Mouse (Mus musculus) lung, adult 2 months (tissue): Measurements from ENCODE around the gene Serpinh1. TPM values are rescaled to one million over a fixed set of nuclear protein-coding genes. Genes with fewer than 3 reads are reported as not detected.

Experiments
- DNase-seq: peaks from one replicate; pipeline ENCODE4 v3.0.0; 2022
- H3K4me1 ChIP-seq: fragments of 200-500 bp; 2 replicates; pipeline ENCODE4 v1.6.1; 2011; ENCODE audit warnings: low read length; ENCODE audit not compliant: control insufficient read depth, insufficient read depth
- H3K4me3 ChIP-seq: fragments of 200-500 bp; replicated peaks from 2 replicates; pipeline ENCODE3; 2011; ENCODE audit warnings: low read depth, mild to moderate bottlenecking, control low read depth, low read length; ENCODE audit errors: extremely low read depth
- CTCF ChIP-seq: fragments of 200-500 bp; IDR thresholded peaks from 2 replicates; pipeline ENCODE4 v1.5.1; 2011; ENCODE audit warnings: mild to moderate bottlenecking, low read length, control low read depth; ENCODE audit not compliant: insufficient read depth
- POLR2A ChIP-seq: fragments of 200-500 bp; IDR thresholded peaks from 2 replicates; pipeline ENCODE4 v1.6.1; 2011; ENCODE audit warnings: low read depth, mild to moderate bottlenecking, control low read depth, low read length, borderline replicate concordance; ENCODE audit errors: extremely low read depth
- WGBS: fragments of 180-500 bp; shearing (Covaris S2); methylation state at CpG from one replicate; pipeline ENCODE4 v1.1.7; 2018; 5-methylcytosine and 5-hydroxymethylcytosine counted together
- polyA plus RNA-seq: library from polyadenylated mRNA; depleted of rRNA; stranded (reverse); fragments of >200 nt; gene quantifications from 2 replicates; pipeline ENCODE4 v1.2.3, GENCODE M21; 2012

Serpinh1 gene
- polyA plus RNA-seq, 1 experiment: 388 TPM

GRCm38 (mm10) chr7:99332774-99333480, 20.1 kb downstream of the Serpinh1 start:
- Histone ChIP-seq H3K4me3 (no peak overlapping the region), H3K4me1 (no peaks in the 10 kb centered on the region)
- TF ChIP-seq POLR2A: no peak
- peak; percentile 94 for TF ChIP-seq CTCF
- peak; percentile 88 for DNase-seq
- WGBS: 42% methylated on average over 12 of the region's 12 CpGs

- TF ChIP-seq CTCF: no peak
- TF ChIP-seq POLR2A: no peak
- H3K4me1 ChIP-seq: no peaks in the 10 kb centered on the region
- 83% methylated on average over 5 of the region's 5 CpGs for WGBS
- no peak for DNase-seq
- no peak overlapping the region for H3K4me3 ChIP-seq
Observed at GRCm38 (mm10) chr7:99330012-99330411, 23.0 kb downstream of the Serpinh1 start.

GRCm38 (mm10) chr7:99328847-99329246, 24.2 kb downstream of the Serpinh1 start:
- TF ChIP-seq POLR2A: no peak
- TF ChIP-seq CTCF: no peak
- Histone ChIP-seq H3K4me1 (no peaks in the 10 kb centered on the region), H3K4me3 (no peak overlapping the region)
- WGBS: 68% methylated on average over 4 of the region's 4 CpGs
- DNase-seq: no peak

GRCm38 (mm10) chr7:99326128-99326527, 26.9 kb downstream of the Serpinh1 start:
- H3K4me1 ChIP-seq: no peaks in the 10 kb centered on the region

GRCm38 (mm10) chr7:99324810-99325209, 28.2 kb downstream of the Serpinh1 start:
- WGBS: 49% methylated on average over 10 of the region's 10 CpGs
- Histone ChIP-seq H3K4me1 (no peaks in the 10 kb centered on the region), H3K4me3 (no peak overlapping the region)
- DNase-seq: no peak
- TF ChIP-seq POLR2A (no peak), CTCF (no peak)

More at GRCm38 (mm10) chr7:99326128-99326527, 26.9 kb downstream of the Serpinh1 start:
- TF ChIP-seq CTCF: no peak
- no peak for TF ChIP-seq POLR2A
- no peak overlapping the region for H3K4me3 ChIP-seq
- WGBS: 64% methylated on average over 6 of the region's 6 CpGs
- DNase-seq: no peak

GRCm38 (mm10) chr7:99323321-99323700, 29.7 kb downstream of the Serpinh1 start:
- H3K4me3 ChIP-seq: no peak overlapping the region
- no peaks in the 10 kb centered on the region for H3K4me1 ChIP-seq
- WGBS: 67% methylated on average over 9 of the region's 9 CpGs
- DNase-seq: no peak
- TF ChIP-seq CTCF (no peak), POLR2A (no peak)

GRCm38 (mm10) chr7:99322691-99323320, 30.2 kb downstream of the Serpinh1 start:
- 82% methylated on average over 6 of the region's 6 CpGs for WGBS
- no peak overlapping the region for H3K4me3 ChIP-seq
- no peaks in the 10 kb centered on the region for H3K4me1 ChIP-seq
- TF ChIP-seq POLR2A: no peak
- TF ChIP-seq CTCF: no peak
- DNase-seq: no peak

GRCm38 (mm10) chr7:99320524-99320923, 32.5 kb downstream of the Serpinh1 start:
- TF ChIP-seq POLR2A: no peak
- no peak for TF ChIP-seq CTCF
- DNase-seq: no peak
- WGBS: 55% methylated on average over 14 of the region's 14 CpGs
- Histone ChIP-seq H3K4me3 (no peak overlapping the region), H3K4me1 (no peaks in the 10 kb centered on the region)

GRCm38 (mm10) chr7:99317475-99317874, 35.6 kb downstream of the Serpinh1 start:
- no peak overlapping the region for H3K4me3 ChIP-seq
- TF ChIP-seq CTCF (no peak), POLR2A (no peak)
- H3K4me1 ChIP-seq: no peaks in the 10 kb centered on the region
- DNase-seq: no peak
- 62% methylated on average over 7 of the region's 7 CpGs for WGBS

- DNase-seq: no peak
- TF ChIP-seq CTCF (no peak), POLR2A (no peak)
- WGBS: 71% methylated on average over 7 of the region's 7 CpGs
Observed at GRCm38 (mm10) chr7:99316207-99316606, 36.8 kb downstream of the Serpinh1 start.

GRCm38 (mm10) chr7:99314565-99314964, 38.5 kb downstream of the Serpinh1 start:
- 65% methylated on average over 4 of the region's 4 CpGs for WGBS
- H3K4me1 ChIP-seq: no peaks in the 10 kb centered on the region
- TF ChIP-seq CTCF: no peak
- TF ChIP-seq POLR2A: no peak
- no peak overlapping the region for H3K4me3 ChIP-seq
- no peak for DNase-seq

More at GRCm38 (mm10) chr7:99316207-99316606, 36.8 kb downstream of the Serpinh1 start:
- H3K4me3 ChIP-seq: no peak overlapping the region
- H3K4me1 ChIP-seq: no peaks in the 10 kb centered on the region
